Comparison of ENCODE assay signal across 18 mouse cellular contexts in genomic region chr1:128608119-128608518, GRCm38 (mm10). TPM values are rescaled to one million over a fixed set of nuclear protein-coding genes. Genes with fewer than 3 reads are reported as not detected.
DNase-seq lines count a peak whose midpoint lies in the region; ATAC-seq lines count a peak whose summit lies in the region.
"Had no signal": no experiment of that assay in that cellular context is flagged by ENCODE, and none has a peak within 500 bp of the region (broad histone marks: within the 10 kb centered on the region; RNA-seq: fewer than 3 reads in every experiment).

No protein-coding gene starts in this region.

- H3K4me2 ChIP-seq in liver, embryonic 15.5 days, result no peak overlapping the region
- H3K4me2 ChIP-seq in liver, embryonic 11.5 days, result no peak overlapping the region
- no peak overlapping the region for H3K4me2 ChIP-seq in intestine, embryonic 16.5 days (ENCODE audit: low read depth, low read length)
- H3K4me2 ChIP-seq: midbrain, embryonic 13.5 days; neural tube, embryonic 12.5 days had no signal

- no peak overlapping the region for H3K4me3 ChIP-seq in liver, embryonic 15.5 days (replicated peaks)
- no peak overlapping the region for H3K4me3 ChIP-seq in liver, embryonic 11.5 days (ENCODE audit: low read depth, low read length)
- no peak overlapping the region for H3K4me3 ChIP-seq in intestine, embryonic 16.5 days (ENCODE audit: low read length)
- no peak overlapping the region for H3K4me3 ChIP-seq in embryonic facial prominence, embryonic 10.5 days
- H3K4me3 ChIP-seq: midbrain, embryonic 13.5 days; neural tube, embryonic 12.5 days had no signal

- H3K36me3 ChIP-seq in liver, embryonic 15.5 days (replicated peaks), result no peaks in the 10 kb centered on the region
- no peaks in the 10 kb centered on the region for H3K36me3 ChIP-seq in liver, embryonic 11.5 days (ENCODE audit: control insufficient read depth, insufficient read depth, low read length)
- H3K36me3 ChIP-seq in intestine, embryonic 16.5 days (ENCODE audit: control insufficient read depth, insufficient read depth, low read length), result no peaks in the 10 kb centered on the region
- H3K36me3 ChIP-seq in embryonic facial prominence, embryonic 10.5 days (replicated peaks), result no peaks in the 10 kb centered on the region
- H3K36me3 ChIP-seq: midbrain, embryonic 13.5 days; neural tube, embryonic 12.5 days had no signal

- H3K27me3 ChIP-seq in liver, embryonic 15.5 days, result no peaks in the 10 kb centered on the region
- H3K27me3 ChIP-seq in liver, embryonic 11.5 days (replicated peaks; ENCODE audit: control insufficient read depth, insufficient read depth, low read length), result no peaks in the 10 kb centered on the region
- no peaks in the 10 kb centered on the region for H3K27me3 ChIP-seq in intestine, embryonic 16.5 days (replicated peaks; ENCODE audit: control insufficient read depth, insufficient read depth, low read length)
- H3K27me3 ChIP-seq in embryonic facial prominence, embryonic 10.5 days (replicated peaks; ENCODE audit: low read depth, poor library complexity, severe bottlenecking), result no peaks in the 10 kb centered on the region
- H3K27me3 ChIP-seq: midbrain, embryonic 13.5 days; neural tube, embryonic 12.5 days had no signal

- H3K4me1 ChIP-seq in liver, embryonic 15.5 days (replicated peaks), result no peaks in the 10 kb centered on the region
- no peaks in the 10 kb centered on the region for H3K4me1 ChIP-seq in liver, embryonic 11.5 days (replicated peaks; ENCODE audit: control insufficient read depth, insufficient read depth, low read length)
- H3K4me1 ChIP-seq in intestine, embryonic 16.5 days (ENCODE audit: control insufficient read depth, insufficient read depth, low read length), result no peaks in the 10 kb centered on the region; the same call in 1 of the 2 replicates
- H3K4me1 ChIP-seq in embryonic facial prominence, embryonic 10.5 days, result peaks cover 5% of the 10 kb centered on the region; the same call in 1 of the 2 replicates
- H3K4me1 ChIP-seq: midbrain, embryonic 13.5 days; neural tube, embryonic 12.5 days had no signal

- WGBS in liver, embryonic 15.5 days (ENCODE audit: insufficient replicate concordance), result 34% methylated on average over 6 of the region's 6 CpGs
- 54% methylated on average over 6 of the region's 6 CpGs for WGBS in liver, embryonic 11.5 days
- 40% methylated on average over 6 of the region's 6 CpGs for WGBS in intestine, embryonic 16.5 days
- 78% methylated on average over 6 of the region's 6 CpGs for WGBS in embryonic facial prominence, embryonic 10.5 days

- H3K9ac ChIP-seq in liver, embryonic 15.5 days, result no peak overlapping the region
- H3K9ac ChIP-seq in liver, embryonic 11.5 days (ENCODE audit: low read depth, low read length), result no peak overlapping the region
- no peak overlapping the region for H3K9ac ChIP-seq in intestine, embryonic 16.5 days (ENCODE audit: low read depth, low read length)
- H3K9ac ChIP-seq: forebrain, postnatal 0 days; midbrain, embryonic 13.5 days; neural tube, embryonic 12.5 days had no signal

- no peak overlapping the region for H3K27ac ChIP-seq in liver, embryonic 15.5 days (replicated peaks)
- H3K27ac ChIP-seq in liver, embryonic 11.5 days (ENCODE audit: low read depth, low read length), result no peak overlapping the region
- no peak overlapping the region for H3K27ac ChIP-seq in intestine, embryonic 16.5 days (ENCODE audit: low read length)
- H3K27ac ChIP-seq in embryonic facial prominence, embryonic 10.5 days (replicated peaks), result no peak overlapping the region
- H3K27ac ChIP-seq: midbrain, embryonic 13.5 days; neural tube, embryonic 12.5 days had no signal

- no peaks in the 10 kb centered on the region for H3K9me3 ChIP-seq in liver, embryonic 15.5 days (replicated peaks)
- no peaks in the 10 kb centered on the region for H3K9me3 ChIP-seq in liver, embryonic 11.5 days (ENCODE audit: control insufficient read depth, low read length)
- no peaks in the 10 kb centered on the region for H3K9me3 ChIP-seq in intestine, embryonic 16.5 days (ENCODE audit: control insufficient read depth, low read length)
- H3K9me3 ChIP-seq in embryonic facial prominence, embryonic 10.5 days, result no peaks in the 10 kb centered on the region
- H3K9me3 ChIP-seq: midbrain, embryonic 13.5 days; neural tube, embryonic 12.5 days had no signal

- no peak for DNase-seq in liver, embryonic 11.5 days (ENCODE audit: low spot score)
- peak; percentile 48 for DNase-seq in CD4-positive helper T cell, adult 2 months (ENCODE audit: low read depth, low spot score)
- no peak for DNase-seq in right cerebral cortex, postnatal 14 days
- no peak for DNase-seq in embryonic facial prominence, embryonic 10.5 days (ENCODE audit: low spot score)
- DNase-seq: adrenal gland, postnatal 36 days; cerebellum, postnatal 14 days; heart, postnatal 10 days; kidney, adult 9 months had no signal

- peak; percentile 42; the same call in 1 of the 2 replicates for ATAC-seq in liver, embryonic 15.5 days (ENCODE audit: insufficient read depth)
- no peak for ATAC-seq in liver, embryonic 11.5 days (replicated peaks; ENCODE audit: low FRiP score)
- ATAC-seq in hematopoietic stem cell, adult 5-6 weeks (replicated peaks in 1 of 2; ENCODE audit: insufficient read depth in 1 of 2, low FRiP score in 2 of 2, low TSS enrichment in 1 of 2, low read depth in 1 of 2, poor library complexity in 2 of 2, severe bottlenecking in 2 of 2), result peak; percentile 35 to 52
- ATAC-seq in neutrophil, adult 5-6 weeks (ENCODE audit: extremely low read depth, insufficient number of reproducible peaks, low FRiP score, poor library complexity, severe bottlenecking), result peak; percentile 88
- ATAC-seq in intestine, embryonic 16.5 days, result no peak
- ATAC-seq: activated CD4-positive, CD25-positive, alpha-beta regulatory T cell, adult 4 months; hindbrain, embryonic 16.5 days; lung, postnatal 0 days; midbrain, embryonic 13.5 days had no signal

RNA-seq across cellular contexts. Expression of gene Cxcr4, which starts 16.0 kb away (rescaled TPM):
- polyA plus RNA-seq in liver, embryonic 15.5 days (2015; fragmentation: Nextera tagmentation; extraction: Ambion mirVana), result 2.1 TPM in 2 replicates
- polyA plus RNA-seq in liver, embryonic 11.5 days (2014; fragmentation: Nextera tagmentation; extraction: Ambion mirVana), result 0.97 and 1.3 TPM in 2 replicates
- 97.1 and 99.1 TPM in 2 replicates for total RNA-seq in hematopoietic stem cell, adult 5-6 weeks (2017)
- 920 and 1,038 TPM in 2 replicates for total RNA-seq in neutrophil, adult 5-6 weeks (2017)
- 1.9 and 2.2 TPM in 2 replicates for polyA plus RNA-seq in intestine, embryonic 16.5 days (2015; fragmentation: Nextera tagmentation; extraction: Ambion mirVana)
- polyA plus RNA-seq in embryonic facial prominence, embryonic 10.5 days (2016; fragmentation: Nextera tagmentation; extraction: Ambion mirVana), result 4.8 and 6.0 TPM in 2 replicates

Comparison
In these comparisons a context has a peak if more than half of its experiments do, and no peak if none do; other contexts are left out.
1. ATAC-seq: peak in liver, embryonic 15.5 days (single experiment), hematopoietic stem cell, adult 5-6 weeks (2 of 2) and neutrophil, adult 5-6 weeks (single experiment); none in liver, embryonic 11.5 days (single experiment) and intestine, embryonic 16.5 days (single experiment).